Mouse (Mus musculus) kidney, postnatal 25 days (tissue): ENCODE measurements at regions not wholly inside any gene's neighbourhood (a gene's known extent, or its start where the extent isn't known, plus 50 kb on each side); places are given as distances from the start of the nearest gene placed in this dataset.

ENCODE experiments used
- DNase-seq, 2 experiments: peaks; one replicate each; pipeline ENCODE4 v3.0.0; 2021; ENCODE audit warnings: mixed read lengths in 2 of 2

GRCm38 (mm10) chr3:57228400-57228799 lies 73.4 kb downstream of the Tm4sf1 start:
- DNase-seq = no peak

GRCm38 (mm10) chr3:57223773-57224172 lies 78.0 kb downstream of the Tm4sf1 start:
- no peak for DNase-seq

- no peak for DNase-seq
These were observed 79.4 kb downstream of the Tm4sf1 start for GRCm38 (mm10) chr3:57222318-57222914.

- DNase-seq = no peak
These were observed 83.4 kb downstream of the Tm4sf1 start for GRCm38 (mm10) chr3:57218431-57218830.

GRCm38 (mm10) chr3:57204066-57204723 lies 97.6 kb downstream of the Tm4sf1 start:
- peak in 1 of 2 experiments; percentile 63 for DNase-seq

GRCm38 (mm10) chr3:57203418-57203817 lies 98.4 kb downstream of the Tm4sf1 start:
- no peak for DNase-seq

GRCm38 (mm10) chr3:57181587-57181986 lies 120.2 kb downstream of the Tm4sf1 start:
- no peak for DNase-seq

GRCm38 (mm10) chr3:57153177-57153948 lies 148.4 kb downstream of the Tm4sf1 start:
- DNase-seq = no peak

- no peak for DNase-seq
These were observed 152.6 kb downstream of the Tm4sf1 start for GRCm38 (mm10) chr3:57149156-57149555.

- peak; percentile 8 to 41 for DNase-seq
These were observed 164.9 kb downstream of the Tm4sf1 start for GRCm38 (mm10) chr3:57136847-57137246.

GRCm38 (mm10) chr3:57128606-57129005 lies 173.2 kb downstream of the Tm4sf1 start:
- no peak for DNase-seq

GRCm38 (mm10) chr3:57125792-57126485 lies 175.8 kb downstream of the Tm4sf1 start:
- DNase-seq = no peak

GRCm38 (mm10) chr3:57118016-57118415 lies 183.8 kb downstream of the Tm4sf1 start:
- no peak for DNase-seq

- no peak for DNase-seq
These were observed 199.5 kb downstream of the Tm4sf1 start for GRCm38 (mm10) chr3:57102254-57102653.

GRCm38 (mm10) chr3:57100515-57100914 lies 201.3 kb downstream of the Tm4sf1 start:
- DNase-seq = no peak

GRCm38 (mm10) chr3:57094936-57095335 lies 206.9 kb downstream of the Tm4sf1 start:
- peak in 1 of 2 experiments; percentile 1 for DNase-seq

GRCm38 (mm10) chr3:57093201-57093940 lies 208.4 kb downstream of the Tm4sf1 start:
- DNase-seq = no peak

GRCm38 (mm10) chr3:57074516-57074915 lies 227.3 kb downstream of the Tm4sf1 start:
- no peak for DNase-seq

GRCm38 (mm10) chr3:57073962-57074506 lies 227.8 kb downstream of the Tm4sf1 start:
- no peak for DNase-seq

GRCm38 (mm10) chr3:57033021-57033420 lies 268.8 kb downstream of the Tm4sf1 start:
- no peak for DNase-seq

GRCm38 (mm10) chr3:57018171-57018570 lies 283.6 kb downstream of the Tm4sf1 start:
- DNase-seq = no peak

GRCm38 (mm10) chr3:56981305-56981660 lies 320.5 kb downstream of the Tm4sf1 start:
- no peak for DNase-seq
